Mouse (Mus musculus): ENCODE data around the gene Rgs10. TPM values are rescaled to one million over a fixed set of nuclear protein-coding genes. Genes with fewer than 3 reads are reported as not detected.

Rgs10 gene
- 42.9 and 45.9 TPM in 2 replicates for polyA plus RNA-seq (2015; fragmentation: Nextera tagmentation; extraction: Ambion mirVana)

DNA sequence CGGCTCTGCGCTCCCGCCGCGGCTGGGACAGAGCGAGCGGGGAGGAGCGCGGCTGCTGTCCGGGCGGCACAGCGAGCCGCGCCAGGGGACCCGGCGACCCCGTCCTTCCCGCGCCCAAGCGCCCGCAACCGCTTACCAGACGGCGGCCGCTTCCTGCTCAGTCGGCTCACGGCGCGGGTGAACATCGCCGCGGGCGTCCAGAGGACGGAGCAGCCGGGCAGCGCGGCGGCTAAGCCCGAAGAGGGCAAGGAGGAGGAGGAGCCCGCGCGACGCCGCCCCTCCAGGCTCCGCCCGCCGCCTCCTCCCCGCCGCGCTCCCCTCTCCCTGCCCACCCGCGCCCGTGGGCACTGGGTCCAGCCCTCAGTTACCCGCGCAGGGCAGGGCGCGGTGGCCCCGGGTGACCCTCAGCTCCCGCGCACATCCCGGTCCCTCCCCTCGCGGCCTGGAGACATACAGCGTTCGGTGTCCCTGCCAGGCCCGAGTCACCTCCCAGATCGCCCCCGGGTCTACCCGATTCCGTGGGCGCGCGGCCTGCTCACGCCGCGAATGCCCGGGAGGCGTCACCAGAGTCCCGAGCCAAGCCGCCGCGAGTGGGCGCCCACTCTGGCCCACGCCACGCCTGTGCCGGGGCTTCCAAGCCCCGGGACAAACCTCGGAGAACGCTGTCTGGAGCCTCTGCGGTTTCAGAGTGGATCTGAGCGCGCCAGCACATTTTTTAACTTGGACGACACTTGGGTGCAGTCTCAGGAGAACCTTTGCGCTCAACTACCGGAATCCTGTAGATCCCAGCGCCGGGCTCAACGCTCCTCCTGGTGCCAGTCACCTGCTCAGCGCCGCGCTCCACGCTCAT, at the start of gene Rgs10:
Gene Rgs10 (minus strand): TSS at position 829 of the 850 bp plus-strand sequence.
- peak; percentile 93 for ATAC-seq (ENCODE audit: low read depth)
- H3K27ac ChIP-seq (ENCODE audit: low read length): 0 out of 2 replicates have a peak within 1 kb of the TSS, but pooled peaks have one; percentile 16
- under 1% methylated on average over 84 of the region's 102 CpGs for WGBS
- H3K4me2 ChIP-seq (ENCODE audit: low read depth, low read length): peak within 1 kb of the TSS; percentile 98
- H3K4me1 ChIP-seq (replicated peaks; ENCODE audit: control insufficient read depth, insufficient read depth, low read length): peaks cover 26% of the 10 kb centered on the region
- H3K9me3 ChIP-seq (ENCODE audit: control insufficient read depth, low read length): no peaks in the 10 kb centered on the region
- no peaks in the 10 kb centered on the region for H3K36me3 ChIP-seq (ENCODE audit: control insufficient read depth, insufficient read depth, low read length)
- peaks cover 43% of the 10 kb centered on the region for H3K27me3 ChIP-seq (ENCODE audit: control insufficient read depth, insufficient read depth, low read depth, low read length)
- H3K9ac ChIP-seq (ENCODE audit: low read length): peak within 1 kb of the TSS; percentile 79
- H3K4me3 ChIP-seq (ENCODE audit: low read length): peak within 1 kb of the TSS; percentile 79

DNA sequence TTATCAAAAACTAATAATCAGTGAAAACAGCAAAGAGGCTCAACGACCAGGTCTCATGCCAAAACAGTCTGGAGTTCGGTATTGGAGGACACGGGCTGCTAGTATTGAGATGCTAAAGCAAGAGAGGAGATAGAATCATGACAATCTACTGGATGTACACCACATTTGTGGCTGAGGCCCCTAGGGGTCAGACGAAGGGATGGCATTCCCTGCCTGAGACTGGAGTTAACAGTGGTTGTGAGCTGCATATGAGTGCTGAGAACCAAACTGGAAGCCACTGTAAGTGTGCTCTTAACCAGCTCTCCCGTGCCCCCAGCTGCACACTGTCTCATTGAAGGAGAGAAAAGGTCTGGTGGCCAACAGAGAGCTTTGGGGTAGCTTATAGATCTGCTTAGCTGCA, 43.8 kb upstream of the Rgs10 start:
- Histone ChIP-seq H3K4me2 (ENCODE audit: low read depth, low read length) (peak overlapping the region; percentile 78), H3K36me3 (ENCODE audit: control insufficient read depth, insufficient read depth, low read length) (no peaks in the 10 kb centered on the region), H3K9me3 (ENCODE audit: control insufficient read depth, low read length) (no peaks in the 10 kb centered on the region), H3K4me3 (ENCODE audit: low read length) (no peak overlapping the region; the same call in 1 of the 2 replicates), H3K4me1 (replicated peaks; ENCODE audit: control insufficient read depth, insufficient read depth, low read length) (peaks cover 10% of the 10 kb centered on the region), H3K27me3 (ENCODE audit: control insufficient read depth, insufficient read depth, low read depth, low read length) (no peaks in the 10 kb centered on the region), H3K27ac (ENCODE audit: low read length) (no peak overlapping the region), H3K9ac (ENCODE audit: low read length) (peak overlapping the region; percentile 58)
- no peak for ATAC-seq (ENCODE audit: low read depth)
- 71% methylated on average over 5 of the region's 5 CpGs for WGBS

DNA sequence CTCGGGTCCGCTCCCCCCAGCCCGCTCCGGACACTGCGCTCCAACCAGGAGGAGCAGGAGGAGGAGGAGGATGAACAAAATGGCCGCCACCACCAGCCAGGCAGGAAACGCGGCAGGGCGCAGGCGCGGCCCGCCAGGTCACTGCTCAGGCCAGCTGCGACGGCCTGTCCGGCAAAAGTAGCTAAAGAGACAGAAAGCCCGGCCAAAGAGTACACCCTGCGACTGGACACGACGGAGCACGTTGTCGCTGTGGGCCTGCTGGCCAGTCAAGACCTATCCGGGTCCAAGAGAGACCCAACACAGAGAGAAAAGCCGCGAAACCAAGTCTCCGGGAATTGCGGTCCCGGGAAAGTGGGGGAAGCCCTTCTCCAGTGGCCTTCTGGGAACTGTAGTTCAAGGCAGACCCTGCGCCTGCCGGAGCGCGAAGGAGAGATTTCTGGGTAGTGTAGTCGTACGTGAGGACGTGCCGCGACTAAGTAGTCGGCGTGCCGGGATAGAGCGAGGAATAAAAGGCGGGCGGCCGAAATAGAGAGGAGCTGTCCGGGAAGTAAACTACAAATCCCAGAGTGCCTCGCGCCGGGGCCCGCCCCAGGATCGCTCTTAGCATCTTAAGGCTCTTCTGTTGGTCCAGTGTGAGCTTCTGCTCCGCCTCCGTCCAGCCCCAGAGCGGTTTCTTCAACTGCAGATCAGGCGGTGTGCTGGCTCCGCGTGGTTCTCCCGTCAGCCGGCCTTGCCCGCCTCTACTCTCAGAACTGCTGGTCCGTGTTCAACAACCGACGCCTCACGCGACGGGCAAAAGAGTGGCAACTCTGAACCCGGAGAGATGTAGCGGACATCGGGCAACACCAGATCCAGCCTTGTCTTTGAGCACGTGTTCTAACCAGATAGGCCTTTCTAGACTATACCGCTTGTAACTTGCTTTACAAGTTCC, 43.0 kb upstream of the Rgs10 start, which contains the start of gene Tial1:
Gene Tial1 (minus strand): TSS at position 433 of the 931 bp plus-strand sequence.
- peak within 1 kb of the TSS; percentile 86 for H3K9ac ChIP-seq (ENCODE audit: low read length)
- peak; percentile 99 for ATAC-seq (ENCODE audit: low read depth)
- WGBS: under 1% methylated on average over 69 of the region's 69 CpGs

DNA sequence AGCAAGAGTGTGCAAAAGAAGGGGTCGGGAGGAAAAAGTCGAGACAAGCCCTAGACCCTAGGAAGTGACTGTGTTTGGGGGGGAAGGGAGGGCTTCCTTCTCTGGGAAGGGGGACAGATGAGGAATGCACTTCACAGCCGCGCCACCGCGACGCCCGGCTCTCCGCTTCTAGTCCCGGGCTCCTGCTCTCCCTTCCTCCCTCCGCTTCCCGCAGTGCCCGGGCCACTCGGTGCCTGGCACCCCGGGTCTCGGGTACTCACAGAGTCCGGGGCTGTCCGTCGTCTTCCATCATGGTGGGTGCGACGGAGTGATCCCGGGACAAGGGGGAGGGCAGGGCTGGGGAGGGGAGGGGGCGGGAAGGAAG, 42.3 kb upstream of the Rgs10 start:
- H3K27ac ChIP-seq (ENCODE audit: low read length): peak overlapping the region; percentile 96
- peak overlapping the region; percentile 68 for H3K4me2 ChIP-seq (ENCODE audit: low read depth, low read length)
- no peaks in the 10 kb centered on the region for H3K27me3 ChIP-seq (ENCODE audit: control insufficient read depth, insufficient read depth, low read depth, low read length)
- peak overlapping the region; percentile 86 for H3K9ac ChIP-seq (ENCODE audit: low read length)
- no peaks in the 10 kb centered on the region for H3K9me3 ChIP-seq (ENCODE audit: control insufficient read depth, low read length)
- peaks cover 10% of the 10 kb centered on the region for H3K4me1 ChIP-seq (replicated peaks; ENCODE audit: control insufficient read depth, insufficient read depth, low read length)
- WGBS: under 1% methylated on average over 17 of the region's 23 CpGs
- no peaks in the 10 kb centered on the region for H3K36me3 ChIP-seq (ENCODE audit: control insufficient read depth, insufficient read depth, low read length)
- ATAC-seq (ENCODE audit: low read depth): peak; percentile 31
- peak overlapping the region; percentile 76 for H3K4me3 ChIP-seq (ENCODE audit: low read length)

More for the DNA sequence above, 43.0 kb upstream of the Rgs10 start, which contains the start of gene Tial1:
- no peaks in the 10 kb centered on the region for H3K36me3 ChIP-seq (ENCODE audit: control insufficient read depth, insufficient read depth, low read length)
- H3K9me3 ChIP-seq (ENCODE audit: control insufficient read depth, low read length): no peaks in the 10 kb centered on the region
- peak within 1 kb of the TSS; percentile 76 for H3K4me3 ChIP-seq (ENCODE audit: low read length)
- peaks cover 10% of the 10 kb centered on the region for H3K4me1 ChIP-seq (replicated peaks; ENCODE audit: control insufficient read depth, insufficient read depth, low read length)
- peak within 1 kb of the TSS; percentile 96 for H3K27ac ChIP-seq (ENCODE audit: low read length)
- no peaks in the 10 kb centered on the region for H3K27me3 ChIP-seq (ENCODE audit: control insufficient read depth, insufficient read depth, low read depth, low read length)
- peak within 1 kb of the TSS; percentile 78 for H3K4me2 ChIP-seq (ENCODE audit: low read depth, low read length)

DNA sequence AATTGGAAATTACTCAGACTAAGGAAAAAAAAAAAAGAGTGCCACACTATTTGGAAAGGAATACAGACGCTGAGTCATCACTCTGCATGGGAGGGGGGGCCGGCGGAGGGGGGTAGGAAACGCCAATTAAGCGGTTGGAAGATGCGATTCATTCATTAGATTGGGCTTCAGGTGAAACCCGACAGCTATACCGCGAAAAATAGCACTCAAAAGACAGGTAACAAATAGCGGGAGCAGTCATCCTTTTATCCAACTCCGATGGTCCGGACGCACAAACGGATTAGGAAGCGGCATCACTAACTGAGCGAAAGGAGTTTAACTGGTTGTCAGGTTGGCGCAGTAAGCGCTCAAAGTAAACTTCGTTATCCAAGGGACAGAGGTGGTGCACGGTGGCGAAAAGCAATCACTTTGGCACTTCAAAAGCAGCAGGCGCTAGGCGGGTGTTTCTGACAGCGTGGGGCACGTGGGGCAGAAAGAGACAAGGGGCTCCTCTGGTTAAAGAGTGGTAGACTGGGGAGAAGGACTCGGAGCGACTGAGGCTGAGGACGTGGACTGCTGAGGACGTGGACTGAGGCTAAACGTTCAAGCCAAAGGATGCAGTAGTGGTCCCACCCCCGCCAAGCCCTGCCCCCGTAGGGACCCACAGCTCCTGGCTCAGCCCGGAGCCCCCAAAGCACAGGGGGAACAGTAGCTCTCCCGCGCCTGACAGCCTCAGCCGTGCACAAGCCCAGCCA, 41.7 kb upstream of the Rgs10 start:
- Histone ChIP-seq H3K9me3 (ENCODE audit: control insufficient read depth, low read length) (no peaks in the 10 kb centered on the region), H3K4me2 (ENCODE audit: low read depth, low read length) (peak overlapping the region; percentile 68), H3K9ac (ENCODE audit: low read length) (peak overlapping the region; percentile 86), H3K27me3 (ENCODE audit: control insufficient read depth, insufficient read depth, low read depth, low read length) (no peaks in the 10 kb centered on the region), H3K4me3 (ENCODE audit: low read length) (peak overlapping the region; percentile 76), H3K36me3 (ENCODE audit: control insufficient read depth, insufficient read depth, low read length) (no peaks in the 10 kb centered on the region), H3K4me1 (replicated peaks; ENCODE audit: control insufficient read depth, insufficient read depth, low read length) (peaks cover 10% of the 10 kb centered on the region), H3K27ac (ENCODE audit: low read length) (peak overlapping the region; percentile 96)
- peak; percentile 6; the same call in 1 of the 2 replicates for ATAC-seq (ENCODE audit: low read depth)
- WGBS: under 1% methylated on average over 36 of the region's 36 CpGs

DNA sequence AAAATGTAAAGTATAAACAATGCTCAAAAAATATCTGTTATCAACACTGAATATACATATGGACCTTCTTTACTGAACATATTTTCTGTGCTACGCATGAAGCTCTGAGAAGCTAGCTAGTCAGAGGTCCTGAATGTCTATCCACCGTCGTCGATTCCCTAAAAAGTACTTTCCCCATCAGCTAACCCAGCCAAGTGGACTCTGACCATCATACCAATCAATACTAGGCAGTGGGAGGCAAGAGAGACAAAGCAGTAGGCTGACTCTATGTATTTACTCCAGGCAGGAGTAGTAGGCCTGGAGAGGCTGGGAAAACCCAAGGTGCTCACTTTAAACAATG, 41.2 kb upstream of the Rgs10 start:
- peaks cover 10% of the 10 kb centered on the region for H3K4me1 ChIP-seq (replicated peaks; ENCODE audit: control insufficient read depth, insufficient read depth, low read length)
- no peaks in the 10 kb centered on the region for H3K9me3 ChIP-seq (ENCODE audit: control insufficient read depth, low read length)
- H3K27ac ChIP-seq (ENCODE audit: low read length): peak overlapping the region; percentile 31; the same call in 1 of the 2 replicates
- peak overlapping the region; percentile 86 for H3K9ac ChIP-seq (ENCODE audit: low read length)
- ATAC-seq (ENCODE audit: low read depth): no peak
- H3K27me3 ChIP-seq (ENCODE audit: control insufficient read depth, insufficient read depth, low read depth, low read length): no peaks in the 10 kb centered on the region
- peak overlapping the region; percentile 76 for H3K4me3 ChIP-seq (ENCODE audit: low read length)
- peak overlapping the region; percentile 68 for H3K4me2 ChIP-seq (ENCODE audit: low read depth, low read length)
- no peaks in the 10 kb centered on the region for H3K36me3 ChIP-seq (ENCODE audit: control insufficient read depth, insufficient read depth, low read length)
- 14% methylated on average over 4 of the region's 4 CpGs for WGBS

DNA sequence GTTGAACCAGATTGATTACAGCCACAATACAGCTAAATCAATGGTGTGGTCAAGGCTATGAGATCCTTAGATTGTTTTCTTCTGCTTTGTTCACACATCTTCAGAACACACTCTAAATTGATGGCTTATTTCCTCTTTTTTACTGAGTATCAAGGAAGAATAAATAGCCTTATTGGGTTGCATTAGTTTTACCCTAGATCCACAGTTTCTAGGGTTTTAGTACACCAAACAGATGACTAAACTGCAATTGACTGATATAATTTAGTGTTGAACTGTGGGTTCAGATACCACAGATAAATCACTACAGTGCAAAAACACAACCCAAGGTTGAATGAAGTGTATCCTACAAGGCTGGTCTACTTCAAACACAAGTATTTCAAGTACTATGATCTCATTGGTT, 39.5 kb upstream of the Rgs10 start:
- peaks cover 8% of the 10 kb centered on the region; the same call in 1 of the 2 replicates for H3K36me3 ChIP-seq (ENCODE audit: control insufficient read depth, insufficient read depth, low read length)
- H3K9me3 ChIP-seq (ENCODE audit: control insufficient read depth, low read length): no peaks in the 10 kb centered on the region
- ATAC-seq (ENCODE audit: low read depth): no peak
- no peak overlapping the region for H3K4me2 ChIP-seq (ENCODE audit: low read depth, low read length)
- H3K27ac ChIP-seq (ENCODE audit: low read length): no peak overlapping the region
- H3K4me1 ChIP-seq (replicated peaks; ENCODE audit: control insufficient read depth, insufficient read depth, low read length): peaks cover 10% of the 10 kb centered on the region
- no peaks in the 10 kb centered on the region for H3K27me3 ChIP-seq (ENCODE audit: control insufficient read depth, insufficient read depth, low read depth, low read length)
- no peak overlapping the region for H3K4me3 ChIP-seq (ENCODE audit: low read length)
- no peak overlapping the region for H3K9ac ChIP-seq (ENCODE audit: low read length)

DNA sequence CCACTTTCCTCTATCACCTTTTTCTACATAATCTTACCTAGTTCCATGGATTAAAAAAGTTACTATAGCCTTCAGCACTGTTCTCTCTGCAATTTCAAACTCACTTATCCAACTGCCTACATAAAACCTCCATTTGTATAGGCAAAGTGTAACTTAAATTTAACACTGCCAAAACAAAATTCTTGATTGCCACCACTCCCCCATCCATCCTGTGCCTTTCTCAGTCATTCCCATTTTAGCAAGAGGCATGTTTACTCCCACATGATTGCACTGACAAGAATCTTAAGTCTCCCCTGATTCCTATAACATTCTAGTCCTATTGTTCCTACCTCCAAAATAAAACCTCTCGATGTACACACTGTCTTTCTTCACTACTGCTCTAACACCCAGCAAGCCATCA, 34.2 kb upstream of the Rgs10 start:
- Histone ChIP-seq H3K4me1 (replicated peaks; ENCODE audit: control insufficient read depth, insufficient read depth, low read length) (peaks cover 2% of the 10 kb centered on the region; the same call in 1 of the 2 replicates), H3K27me3 (ENCODE audit: control insufficient read depth, insufficient read depth, low read depth, low read length) (no peaks in the 10 kb centered on the region), H3K36me3 (ENCODE audit: control insufficient read depth, insufficient read depth, low read length) (peaks cover 13% of the 10 kb centered on the region; the same call in 1 of the 2 replicates), H3K4me2 (ENCODE audit: low read depth, low read length) (no peak overlapping the region), H3K9ac (ENCODE audit: low read length) (no peak overlapping the region), H3K9me3 (ENCODE audit: control insufficient read depth, low read length) (no peaks in the 10 kb centered on the region), H3K4me3 (ENCODE audit: low read length) (no peak overlapping the region), H3K27ac (ENCODE audit: low read length) (no peak overlapping the region)
- 86% methylated on average over 1 of the region's 1 CpGs for WGBS
- no peak for ATAC-seq (ENCODE audit: low read depth)
